Mouse (Mus musculus): ENCODE results near the gene Glis3.

Gene Glis3

GRCm38 (mm10) chr19:28679776-28680391 lies at the start of gene Glis3:
Glis3 (minus strand) TSS chr19:28680077.
- DNase-seq (ENCODE audit: low spot score) = peak; percentile 7

GRCm38 (mm10) chr19:28726161-28726880 lies 46.4 kb upstream of the Glis3 start:
- peak; percentile 46 for DNase-seq (ENCODE audit: low spot score)

GRCm38 (mm10) chr19:28724641-28725040 lies 44.8 kb upstream of the Glis3 start:
- DNase-seq (ENCODE audit: low spot score) = no peak

- DNase-seq (ENCODE audit: low spot score) = no peak
Observed at GRCm38 (mm10) chr19:28722626-28723025, 42.7 kb upstream of the Glis3 start.

GRCm38 (mm10) chr19:28721834-28722233 lies 42.0 kb upstream of the Glis3 start:
- DNase-seq (ENCODE audit: low spot score) = no peak

- DNase-seq (ENCODE audit: low spot score) = no peak
Observed at GRCm38 (mm10) chr19:28720016-28720415, 40.1 kb upstream of the Glis3 start.

GRCm38 (mm10) chr19:28714674-28715073 lies 34.8 kb upstream of the Glis3 start:
- DNase-seq (ENCODE audit: low spot score) = no peak

GRCm38 (mm10) chr19:28697718-28698117 lies 17.8 kb upstream of the Glis3 start:
- no peak for DNase-seq (ENCODE audit: low spot score)

GRCm38 (mm10) chr19:28686398-28686797 lies 6.5 kb upstream of the Glis3 start:
- no peak for DNase-seq (ENCODE audit: low spot score)

GRCm38 (mm10) chr19:28685484-28685883 lies 5.6 kb upstream of the Glis3 start:
- no peak for DNase-seq (ENCODE audit: low spot score)

GRCm38 (mm10) chr19:28684347-28684746 lies 4.5 kb upstream of the Glis3 start:
- DNase-seq (ENCODE audit: low spot score) = no peak

GRCm38 (mm10) chr19:28683346-28683745 lies 3.5 kb upstream of the Glis3 start:
- no peak for DNase-seq (ENCODE audit: low spot score)

- no peak for DNase-seq (ENCODE audit: low spot score)
Observed at GRCm38 (mm10) chr19:28679291-28679775, 544 bp downstream of the Glis3 start.

GRCm38 (mm10) chr19:28678646-28679270 lies 1.1 kb downstream of the Glis3 start:
- DNase-seq (ENCODE audit: low spot score) = no peak

- DNase-seq (ENCODE audit: low spot score) = no peak
Observed at GRCm38 (mm10) chr19:28677728-28678438, 2.0 kb downstream of the Glis3 start.

GRCm38 (mm10) chr19:28677045-28677727 lies 2.7 kb downstream of the Glis3 start:
- no peak for DNase-seq (ENCODE audit: low spot score)

GRCm38 (mm10) chr19:28663781-28664180 lies 16.1 kb downstream of the Glis3 start:
- DNase-seq (ENCODE audit: low spot score) = no peak

- DNase-seq (ENCODE audit: low spot score) = no peak
Observed at GRCm38 (mm10) chr19:28663148-28663547, 16.7 kb downstream of the Glis3 start.

GRCm38 (mm10) chr19:28662474-28662873 lies 17.4 kb downstream of the Glis3 start:
- no peak for DNase-seq (ENCODE audit: low spot score)

- DNase-seq (ENCODE audit: low spot score) = no peak
Observed at GRCm38 (mm10) chr19:28660912-28661311, 19.0 kb downstream of the Glis3 start.

- DNase-seq (ENCODE audit: low spot score) = no peak
Observed at GRCm38 (mm10) chr19:28657686-28658195, 22.1 kb downstream of the Glis3 start.

GRCm38 (mm10) chr19:28656882-28657281 lies 23.0 kb downstream of the Glis3 start:
- no peak for DNase-seq (ENCODE audit: low spot score)

Data from left cerebral cortex, adult 11 months (tissue).